Mouse (Mus musculus) kidney, adult 18-20 months (tissue): ENCODE measurements around the gene Trappc6a.
"Not testable (repeated sequence)": the region's sequence is repeated elsewhere in the genome, so short reads cannot be mapped to it uniquely, and the experiment has no call there.

Experiments used
- DNase-seq: peaks from one replicate; pipeline ENCODE4 v3.0.0; 2021

Trappc6a gene

GRCm38 (mm10) chr7:19491731-19492130, 16.5 kb upstream of the Trappc6a start:
- DNase-seq: peak; percentile 80

- DNase-seq: peak; percentile 42
Observed at GRCm38 (mm10) chr7:19494751-19495474, 13.3 kb upstream of the Trappc6a start.

GRCm38 (mm10) chr7:19495521-19496213, 12.5 kb upstream of the Trappc6a start:
- peak; percentile 80 for DNase-seq

GRCm38 (mm10) chr7:19496214-19496555, 12.0 kb upstream of the Trappc6a start:
- DNase-seq: no peak

- DNase-seq: no peak
Observed at GRCm38 (mm10) chr7:19498326-19498725, 9.9 kb upstream of the Trappc6a start.

- no peak for DNase-seq
Observed at GRCm38 (mm10) chr7:19500420-19501363, 7.5 kb upstream of the Trappc6a start.

GRCm38 (mm10) chr7:19501658-19502057, 6.5 kb upstream of the Trappc6a start:
- no peak for DNase-seq

GRCm38 (mm10) chr7:19503481-19504068, 4.6 kb upstream of the Trappc6a start:
- DNase-seq: peak; percentile 55

- DNase-seq: no peak
Observed at GRCm38 (mm10) chr7:19506326-19506725, 1.9 kb upstream of the Trappc6a start.

GRCm38 (mm10) chr7:19506969-19507611, 1.1 kb upstream of the Trappc6a start:
- DNase-seq: no peak

- DNase-seq: no peak
Observed at GRCm38 (mm10) chr7:19507612-19507981, 598 bp upstream of the Trappc6a start.

GRCm38 (mm10) chr7:19508924-19509568, 851 bp downstream of the Trappc6a start:
- no peak for DNase-seq

- no peak for DNase-seq
Observed at GRCm38 (mm10) chr7:19509786-19510185, 1.6 kb downstream of the Trappc6a start.

GRCm38 (mm10) chr7:19511934-19512333, 3.7 kb downstream of the Trappc6a start:
- not testable (repeated sequence) for DNase-seq

GRCm38 (mm10) chr7:19512353-19512752, 4.2 kb downstream of the Trappc6a start:
- no peak for DNase-seq

GRCm38 (mm10) chr7:19517652-19518365, 9.6 kb downstream of the Trappc6a start, which contains the start of gene Nkpd1:
Nkpd1 (plus strand) TSS chr7:19517838.
- DNase-seq: no peak

GRCm38 (mm10) chr7:19520032-19520431, 11.8 kb downstream of the Trappc6a start:
- no peak for DNase-seq

GRCm38 (mm10) chr7:19523017-19523756, 15.0 kb downstream of the Trappc6a start:
- no peak for DNase-seq

- DNase-seq: peak; percentile 65
Observed at GRCm38 (mm10) chr7:19523757-19524419, 15.7 kb downstream of the Trappc6a start.
